Mouse (Mus musculus) liver, embryonic 11.5 days (tissue): ENCODE data around the gene Mecom. TPM values are rescaled to one million over a fixed set of nuclear protein-coding genes. Genes with fewer than 3 reads are reported as not detected.

Source experiments
- ATAC-seq: fragments of 200-750 bp; cut with Nextera tagmentation; replicated peaks from 2 replicates; pipeline ENCODE4 v1.8.0; 2017; ENCODE audit warnings: moderate number of reproducible peaks, mild to moderate bottlenecking, moderate TSS enrichment, moderate library complexity; ENCODE audit not compliant: low FRiP score
- DNase-seq: peaks from one replicate; pipeline ENCODE4 v3.0.0-alpha.2; 2017; ENCODE audit warnings: low spot score
- H3K27ac ChIP-seq: fragments of 300-500 bp; sonication (generic); 2 replicates; pipeline ENCODE4 v1.5.1; 2014; ENCODE audit warnings: mild to moderate bottlenecking, low read depth, low read length, control low read depth
- H3K27me3 ChIP-seq: fragments of 300-500 bp; sonication (generic); replicated peaks from 2 replicates; pipeline ENCODE4 v1.6.1; 2014; ENCODE audit warnings: low read length, mixed read lengths; ENCODE audit not compliant: control insufficient read depth, insufficient read depth
- H3K36me3 ChIP-seq: fragments of 300-500 bp; sonication (generic); 2 replicates; pipeline ENCODE4 v1.6.1; 2014; ENCODE audit warnings: mild to moderate bottlenecking, low read length, moderate library complexity, mixed read lengths; ENCODE audit not compliant: control insufficient read depth, insufficient read depth
- H3K4me1 ChIP-seq: fragments of 300-500 bp; sonication (generic); replicated peaks from 2 replicates; pipeline ENCODE4 v1.6.1; 2014; ENCODE audit warnings: low read length, mixed read lengths; ENCODE audit not compliant: control insufficient read depth, insufficient read depth
- H3K4me2 ChIP-seq: fragments of 300-500 bp; sonication (generic); 2 replicates; pipeline ENCODE4 v1.6.1; 2014; ENCODE audit warnings: mild to moderate bottlenecking, control low read depth, moderate library complexity
- H3K4me3 ChIP-seq: fragments of 300-500 bp; sonication (generic); 2 replicates; pipeline ENCODE4 v1.5.1; 2014; ENCODE audit warnings: low read depth, low read length, control low read depth
- H3K9ac ChIP-seq: fragments of 300-500 bp; sonication (generic); 2 replicates; pipeline ENCODE4 v1.6.1; 2014; ENCODE audit warnings: low read depth, low read length, control low read depth
- H3K9me3 ChIP-seq: fragments of 300-500 bp; sonication (generic); 2 replicates; pipeline ENCODE4 v1.6.1; 2016; ENCODE audit warnings: low read length, inconsistent platforms, mixed read lengths; ENCODE audit not compliant: control insufficient read depth
- WGBS: fragments of 180-500 bp; shearing (Covaris S2); extraction: QIAGEN DNeasy Blood & Tissue Kit; methylation state at CpG from one replicate; pipeline ENCODE4 v1.1.7; 2014; 5-methylcytosine and 5-hydroxymethylcytosine counted together
- polyA plus RNA-seq: library from polyadenylated mRNA; unstranded; fragments of >200 nt; fragmentation: Nextera tagmentation; extraction: Ambion mirVana; gene quantifications from 2 replicates; pipeline ENCODE4 v1.2.1, GENCODE M21; 2014

Mecom gene
- polyA plus RNA-seq, 1 experiment from 2014 or later: 6.9 TPM

DNA sequence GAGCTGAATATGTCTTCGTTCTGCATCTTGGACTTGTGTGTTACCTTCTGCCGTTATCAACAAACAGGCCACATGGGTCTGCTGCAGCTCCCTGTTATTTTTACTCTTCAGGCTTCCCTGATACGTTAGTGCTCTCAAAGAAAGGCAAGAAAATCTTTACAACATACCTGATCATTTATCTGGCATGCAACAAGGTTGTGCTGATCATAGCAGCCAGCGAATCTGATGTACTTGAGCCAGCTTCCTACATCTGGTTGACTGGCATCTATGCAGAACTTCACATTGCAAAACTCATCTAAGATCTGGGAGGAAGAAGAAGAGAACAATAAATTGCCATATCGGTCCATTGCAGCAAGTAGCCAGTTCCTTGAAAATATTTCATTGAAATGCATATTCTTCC is 538.2 kb downstream of the Mecom start:
- no peaks in the 10 kb centered on the region for H3K4me1 ChIP-seq
- no peak overlapping the region for H3K4me3 ChIP-seq
- no peak for DNase-seq
- peaks cover 15% of the 10 kb centered on the region for H3K27me3 ChIP-seq
- H3K27ac ChIP-seq: no peak overlapping the region
- H3K9me3 ChIP-seq: no peaks in the 10 kb centered on the region
- WGBS: 66% methylated on average over 5 of the region's 5 CpGs
- H3K9ac ChIP-seq: no peak overlapping the region
- H3K36me3 ChIP-seq: no peaks in the 10 kb centered on the region
- no peak for ATAC-seq
- no peak overlapping the region for H3K4me2 ChIP-seq

GRCm38 (mm10) chr3:30004888-30005405 is 542.9 kb downstream of the Mecom start:
- 72% methylated on average over 8 of the region's 8 CpGs for WGBS
- Histone ChIP-seq H3K27ac (no peak overlapping the region), H3K9ac (no peak overlapping the region), H3K9me3 (no peaks in the 10 kb centered on the region), H3K36me3 (no peaks in the 10 kb centered on the region), H3K4me2 (no peak overlapping the region), H3K4me1 (no peaks in the 10 kb centered on the region), H3K4me3 (no peak overlapping the region), H3K27me3 (no peaks in the 10 kb centered on the region)
- ATAC-seq: no peak
- no peak for DNase-seq

DNA sequence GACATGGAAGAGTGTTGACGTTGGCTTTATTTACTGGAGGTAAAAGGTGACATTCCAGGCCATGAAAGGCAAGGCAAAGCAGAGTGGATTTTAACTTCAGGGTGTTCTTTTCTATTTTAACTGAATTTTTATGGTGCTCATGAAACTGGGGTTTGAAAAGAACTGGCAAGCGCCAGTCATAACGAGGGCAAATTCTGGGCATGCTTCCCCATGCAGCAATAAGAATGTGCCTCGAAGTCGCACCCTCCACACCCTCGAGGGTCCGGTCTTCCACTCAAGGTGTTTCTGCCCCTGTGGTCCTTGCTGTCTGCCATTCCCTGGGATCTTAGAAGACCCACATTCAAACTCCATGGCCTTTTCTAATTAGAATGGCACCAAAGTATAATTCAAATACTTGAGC is 547.5 kb downstream of the Mecom start:
- Histone ChIP-seq H3K4me3 (no peak overlapping the region), H3K27ac (no peak overlapping the region), H3K9me3 (no peaks in the 10 kb centered on the region), H3K27me3 (no peaks in the 10 kb centered on the region), H3K4me2 (no peak overlapping the region), H3K9ac (no peak overlapping the region), H3K4me1 (no peaks in the 10 kb centered on the region), H3K36me3 (no peaks in the 10 kb centered on the region)
- 82% methylated on average over 7 of the region's 7 CpGs for WGBS
- DNase-seq (no peak), ATAC-seq (no peak)

GRCm38 (mm10) chr3:29999035-29999434 is 548.8 kb downstream of the Mecom start:
- H3K36me3 ChIP-seq: no peaks in the 10 kb centered on the region
- H3K4me1 ChIP-seq: no peaks in the 10 kb centered on the region
- DNase-seq (no peak), ATAC-seq (no peak)
- no peak overlapping the region for H3K27ac ChIP-seq
- H3K4me2 ChIP-seq: no peak overlapping the region
- no peak overlapping the region for H3K4me3 ChIP-seq
- 43% methylated on average over 1 of the region's 1 CpGs for WGBS
- H3K9ac ChIP-seq: no peak overlapping the region
- H3K27me3 ChIP-seq: no peaks in the 10 kb centered on the region
- no peaks in the 10 kb centered on the region for H3K9me3 ChIP-seq

GRCm38 (mm10) chr3:29997068-29997467 is 550.7 kb downstream of the Mecom start:
- Histone ChIP-seq H3K4me1 (no peaks in the 10 kb centered on the region), H3K9me3 (no peaks in the 10 kb centered on the region), H3K4me2 (no peak overlapping the region), H3K27ac (no peak overlapping the region), H3K9ac (no peak overlapping the region), H3K4me3 (no peak overlapping the region), H3K27me3 (no peaks in the 10 kb centered on the region), H3K36me3 (no peaks in the 10 kb centered on the region)
- ATAC-seq: no peak
- WGBS: 81% methylated on average over 7 of the region's 7 CpGs
- no peak for DNase-seq

GRCm38 (mm10) chr3:29993346-29993745 is 554.5 kb downstream of the Mecom start:
- ATAC-seq: no peak
- WGBS: 66% methylated on average over 10 of the region's 10 CpGs
- Histone ChIP-seq H3K27ac (no peak overlapping the region), H3K4me1 (no peaks in the 10 kb centered on the region), H3K9ac (no peak overlapping the region), H3K4me2 (no peak overlapping the region), H3K4me3 (no peak overlapping the region), H3K9me3 (no peaks in the 10 kb centered on the region), H3K36me3 (no peaks in the 10 kb centered on the region), H3K27me3 (no peaks in the 10 kb centered on the region)
- no peak for DNase-seq

DNA sequence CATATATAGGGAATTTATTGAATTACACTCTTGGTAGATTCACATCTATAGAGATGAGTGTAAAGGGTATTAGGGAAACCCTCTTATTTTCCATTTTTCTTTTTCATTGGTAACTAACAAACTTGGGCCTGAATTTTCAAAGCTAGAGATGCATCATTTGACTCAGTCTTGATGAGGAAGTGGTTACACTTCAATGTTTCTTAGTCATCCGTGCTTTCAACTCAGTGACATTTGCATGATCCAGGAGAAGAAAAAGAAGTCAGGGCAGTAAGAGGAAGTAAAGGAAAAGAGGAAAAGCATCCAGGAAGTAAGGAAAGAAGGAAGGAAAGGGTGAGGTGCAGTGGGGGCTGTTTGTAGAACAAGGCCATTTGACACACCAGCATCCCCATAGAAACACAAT is 556.3 kb downstream of the Mecom start:
- H3K4me3 ChIP-seq: no peak overlapping the region
- no peaks in the 10 kb centered on the region for H3K4me1 ChIP-seq
- no peaks in the 10 kb centered on the region for H3K27me3 ChIP-seq
- ATAC-seq (no peak), DNase-seq (no peak)
- H3K9me3 ChIP-seq: no peaks in the 10 kb centered on the region
- H3K36me3 ChIP-seq: no peaks in the 10 kb centered on the region
- H3K27ac ChIP-seq: no peak overlapping the region
- no peak overlapping the region for H3K9ac ChIP-seq
- WGBS: 71% methylated on average over 1 of the region's 1 CpGs
- H3K4me2 ChIP-seq: no peak overlapping the region

GRCm38 (mm10) chr3:29984431-29984830 is 563.4 kb downstream of the Mecom start:
- H3K36me3 ChIP-seq: no peaks in the 10 kb centered on the region
- ATAC-seq (no peak), DNase-seq (no peak)
- H3K4me1 ChIP-seq: no peaks in the 10 kb centered on the region
- no peaks in the 10 kb centered on the region for H3K9me3 ChIP-seq
- H3K9ac ChIP-seq: no peak overlapping the region
- H3K4me2 ChIP-seq: no peak overlapping the region
- no peaks in the 10 kb centered on the region for H3K27me3 ChIP-seq
- H3K4me3 ChIP-seq: no peak overlapping the region
- WGBS: 70% methylated on average over 3 of the region's 3 CpGs
- no peak overlapping the region for H3K27ac ChIP-seq

DNA sequence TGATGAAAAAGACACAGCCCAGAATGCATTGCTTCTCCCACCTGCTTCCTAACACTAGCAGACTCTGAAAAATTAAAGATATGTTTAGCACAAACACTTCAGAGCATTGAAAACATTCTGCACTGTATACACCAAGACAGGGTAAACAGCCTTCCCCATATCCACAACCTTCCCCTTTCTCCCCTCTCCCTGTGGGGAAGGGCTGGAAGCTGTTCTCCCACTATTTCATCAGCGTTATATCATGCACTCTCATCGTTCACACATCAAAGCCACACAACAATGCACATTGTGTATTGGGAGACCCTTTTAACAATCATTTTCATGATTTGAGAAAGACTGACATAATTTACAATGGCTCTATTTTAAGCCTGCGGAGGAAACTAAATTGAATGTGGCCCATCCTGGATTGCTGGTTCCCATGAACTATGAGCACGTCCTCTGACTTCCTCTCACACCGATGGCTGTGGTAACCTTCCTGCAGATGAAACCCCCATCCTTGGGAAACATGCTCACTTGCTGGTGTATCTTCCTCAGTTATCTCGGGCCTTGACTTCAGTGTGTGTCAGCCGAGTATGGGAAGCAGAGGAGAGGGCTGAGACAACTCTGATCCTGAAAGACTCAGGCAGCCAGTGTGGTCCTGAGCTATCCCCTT is 566.4 kb downstream of the Mecom start:
- 60% methylated on average over 7 of the region's 7 CpGs for WGBS
- Histone ChIP-seq H3K9me3 (no peaks in the 10 kb centered on the region), H3K27ac (no peak overlapping the region), H3K36me3 (no peaks in the 10 kb centered on the region), H3K4me1 (no peaks in the 10 kb centered on the region), H3K4me3 (no peak overlapping the region), H3K27me3 (no peaks in the 10 kb centered on the region), H3K9ac (no peak overlapping the region), H3K4me2 (no peak overlapping the region)
- ATAC-seq: no peak
- no peak for DNase-seq
